Mouse (Mus musculus): Measurements from ENCODE around the gene Fam53b.

Gene Fam53b

GRCm38 (mm10) chr7:132765629-132766186 lies 48.0 kb downstream of the Fam53b start:
- DNase-seq: no peak

DNA sequence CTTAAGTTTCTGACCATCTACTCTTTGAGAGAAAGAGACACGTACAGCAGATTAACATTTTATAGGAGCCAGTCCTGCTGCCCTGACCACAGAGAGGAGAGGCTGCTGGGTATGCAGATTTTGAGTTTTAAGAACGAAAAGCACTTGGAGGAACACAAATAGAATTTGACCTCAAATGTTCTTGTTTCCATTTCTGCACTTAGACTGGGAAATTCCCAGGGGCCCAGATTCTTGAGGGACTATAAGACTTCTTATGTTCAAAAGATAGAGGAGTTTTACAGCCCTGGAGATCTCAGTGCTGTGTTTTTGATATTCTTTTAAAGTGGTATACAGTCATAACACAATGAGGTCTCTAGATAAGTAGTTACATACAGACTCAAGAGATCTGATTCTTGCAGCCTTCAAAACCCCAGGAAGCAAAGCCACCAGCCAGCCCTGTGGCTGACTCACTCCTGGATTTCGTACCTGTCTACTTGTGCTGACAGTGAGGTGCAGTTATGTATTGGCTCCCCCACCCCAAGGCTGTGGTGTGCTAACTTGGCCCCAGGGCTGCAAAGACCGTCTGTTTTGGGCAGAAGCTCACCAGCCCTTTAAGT lies 48.7 kb downstream of the Fam53b start:
- no peak for DNase-seq

DNA sequence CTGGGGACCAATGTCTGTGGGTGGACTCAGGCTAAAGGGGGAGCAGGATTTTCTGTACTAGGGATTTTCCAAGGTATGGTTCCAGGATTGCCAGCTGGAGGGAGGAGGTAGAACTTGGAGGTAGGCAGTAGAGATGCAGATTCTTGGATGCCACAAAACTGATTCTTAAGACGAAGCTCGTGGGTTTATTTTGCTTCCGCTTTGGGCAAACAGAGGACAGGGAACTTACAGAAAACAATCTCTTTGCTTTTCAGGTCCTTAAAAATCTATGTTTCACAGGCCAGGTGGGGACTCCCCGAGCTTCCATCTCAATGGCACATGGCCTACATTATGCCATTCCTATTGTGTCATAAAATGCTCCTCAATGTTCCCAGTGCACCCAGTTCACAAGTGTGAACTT lies 49.4 kb downstream of the Fam53b start:
- DNase-seq: no peak

GRCm38 (mm10) chr7:132763911-132764310 lies 49.8 kb downstream of the Fam53b start:
- no peak for DNase-seq

DNA sequence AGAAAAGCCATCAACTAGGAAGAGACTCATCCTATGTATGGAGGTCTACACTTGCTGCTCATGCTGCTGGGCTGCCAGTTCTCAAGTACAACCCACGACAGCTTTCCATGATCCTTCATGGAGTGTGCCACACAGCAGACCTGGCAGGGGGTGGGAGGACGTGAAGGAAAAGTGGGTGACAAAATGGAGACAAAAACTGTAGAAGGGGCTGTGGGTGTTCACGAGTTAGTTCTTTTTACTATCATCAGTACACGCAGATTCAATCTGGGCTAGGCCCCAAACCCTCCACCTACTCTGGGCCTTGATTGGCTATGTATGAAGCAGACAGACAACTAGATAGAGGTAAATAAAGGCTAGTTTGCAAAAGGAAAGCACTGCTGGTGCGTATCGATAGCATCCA lies 50.3 kb downstream of the Fam53b start:
- no peak for DNase-seq

DNA sequence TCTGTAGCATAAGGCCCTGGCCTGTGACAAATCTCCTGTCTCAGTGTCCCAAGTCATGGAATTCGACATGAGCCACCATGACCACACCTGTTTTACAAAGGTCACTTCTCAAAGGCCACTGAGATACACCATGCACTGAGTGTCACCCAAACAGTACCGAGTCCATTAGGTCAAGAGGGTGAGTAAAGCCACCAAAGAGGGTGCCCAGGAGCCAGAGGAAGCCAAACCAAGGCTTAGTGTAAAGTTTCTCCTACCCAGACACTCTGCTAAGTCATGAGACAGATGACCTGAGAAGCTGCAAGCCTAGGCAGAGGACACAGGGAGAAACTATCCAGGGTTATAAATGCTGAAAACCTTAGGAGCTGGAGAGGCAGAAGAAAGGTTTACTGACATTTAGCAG lies 52.3 kb downstream of the Fam53b start:
- no peak for DNase-seq

DNA sequence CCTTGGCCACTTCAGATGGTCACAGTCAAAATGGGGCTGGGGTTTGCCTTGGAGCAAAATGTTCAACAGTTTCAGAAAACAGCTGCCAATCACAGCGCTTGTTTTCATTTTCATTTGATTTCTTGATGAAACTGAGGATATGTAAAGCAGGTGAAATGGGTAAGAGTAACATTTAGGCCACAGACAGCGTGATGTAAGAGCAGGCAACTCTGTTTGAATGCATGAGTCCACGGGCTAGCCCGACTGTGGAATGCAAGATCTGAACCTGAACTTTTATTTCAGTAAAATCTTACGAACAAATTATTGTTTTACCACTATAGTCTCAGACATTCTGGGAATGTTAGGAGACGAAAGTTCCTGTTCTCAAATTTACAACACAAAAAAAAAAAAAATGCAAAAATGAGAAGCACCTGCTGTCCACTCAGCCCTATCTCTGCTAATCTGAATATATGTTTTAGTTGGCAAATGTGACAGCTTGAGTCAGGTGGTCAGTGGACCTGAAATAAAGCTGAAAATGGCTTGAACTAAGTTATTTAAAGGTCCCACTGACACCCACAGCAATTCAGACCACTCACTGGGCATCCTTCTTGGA lies 53.0 kb downstream of the Fam53b start:
- no peak for DNase-seq

- peak; percentile 87 for DNase-seq
Measured at GRCm38 (mm10) chr7:132759926-132760325, 53.8 kb downstream of the Fam53b start.

GRCm38 (mm10) chr7:132759405-132759891 lies 54.2 kb downstream of the Fam53b start:
- DNase-seq: peak; percentile 73

DNA sequence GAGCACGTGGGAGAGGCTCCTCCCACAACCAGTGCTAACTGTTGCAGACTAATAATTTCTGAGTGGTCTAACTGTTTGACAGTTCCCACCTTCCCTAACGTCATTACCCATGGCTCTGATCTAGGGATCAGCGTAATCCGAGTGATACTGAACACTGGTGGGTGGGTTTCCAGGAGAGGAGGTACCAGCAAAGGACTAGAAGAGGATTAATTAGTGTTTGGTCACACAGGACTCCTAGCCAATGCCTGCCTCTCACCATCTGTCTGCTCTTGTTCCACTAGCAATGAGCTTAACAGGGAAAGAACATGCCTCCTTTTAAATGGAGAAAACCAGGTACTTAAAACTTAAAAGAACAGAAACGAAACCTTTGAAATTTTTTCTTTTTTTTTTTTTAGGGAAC lies 54.8 kb downstream of the Fam53b start:
- DNase-seq: peak; percentile 66

- no peak for DNase-seq
Measured at GRCm38 (mm10) chr7:132756325-132756724, 57.4 kb downstream of the Fam53b start.

DNA sequence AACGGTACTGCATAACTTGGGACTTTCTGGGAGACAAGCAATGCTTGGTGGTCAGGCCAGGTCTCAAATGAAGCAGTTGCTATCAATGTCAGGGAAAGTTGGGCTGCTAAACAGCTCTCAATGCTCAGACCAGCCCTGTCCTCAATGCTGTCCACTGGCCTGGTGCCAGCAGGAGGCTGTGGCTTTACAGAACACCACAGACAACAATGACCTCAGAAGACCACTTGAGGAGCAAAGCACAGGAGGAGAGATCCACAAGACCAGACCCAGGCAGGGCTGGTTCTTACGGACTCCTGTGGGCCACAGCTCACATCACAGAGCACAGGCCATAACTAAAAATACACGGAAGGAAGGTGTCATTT lies 59.3 kb downstream of the Fam53b start:
- DNase-seq: no peak

- DNase-seq: no peak
Measured at GRCm38 (mm10) chr7:132753518-132754388, 59.9 kb downstream of the Fam53b start.

DNA sequence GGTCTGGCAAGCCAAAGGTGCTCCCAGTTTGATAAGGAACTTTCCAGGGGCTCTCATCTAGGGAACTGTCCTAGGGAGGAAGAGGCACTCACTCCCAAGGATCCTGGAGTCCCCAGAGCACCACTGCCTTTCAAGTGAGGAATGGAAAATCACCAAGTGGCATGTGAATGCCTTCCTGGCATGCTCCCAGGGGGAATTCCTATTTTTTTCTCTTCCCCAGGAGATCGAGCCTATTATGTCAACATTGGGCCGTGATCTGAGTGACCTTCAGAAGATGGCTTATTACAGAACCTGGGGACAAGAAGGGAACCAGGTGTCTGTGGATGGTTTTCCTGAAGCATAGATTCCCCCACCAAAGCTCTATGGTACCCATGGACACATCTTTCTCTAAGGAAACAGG lies 62.0 kb downstream of the Fam53b start:
- no peak for DNase-seq

DNA sequence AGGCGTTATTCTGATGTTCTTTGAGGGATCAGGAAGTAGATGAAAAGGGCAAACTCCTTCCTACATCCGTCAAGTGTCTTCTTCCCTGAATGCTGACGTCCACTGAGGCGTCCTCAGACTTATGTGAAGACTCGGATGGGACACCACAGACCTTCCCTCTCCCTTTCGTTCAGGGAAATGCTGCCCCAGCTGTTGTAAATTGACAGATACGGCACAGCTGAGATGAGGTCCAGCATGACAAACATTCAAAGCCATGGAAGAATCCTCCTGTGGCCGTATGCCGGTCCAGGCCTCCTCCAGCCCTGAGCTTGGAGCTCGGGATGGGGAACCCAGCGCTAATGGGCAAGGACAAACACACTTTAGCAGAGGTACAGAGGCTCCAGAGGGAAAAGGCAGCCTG lies 64.2 kb downstream of the Fam53b start:
- DNase-seq: no peak

- DNase-seq: no peak
Measured at GRCm38 (mm10) chr7:132748076-132748769, 65.5 kb downstream of the Fam53b start.

GRCm38 (mm10) chr7:132747096-132747495 lies 66.6 kb downstream of the Fam53b start:
- peak; percentile 77 for DNase-seq

- DNase-seq: no peak
Measured at GRCm38 (mm10) chr7:132742912-132743311, 70.8 kb downstream of the Fam53b start.

DNA sequence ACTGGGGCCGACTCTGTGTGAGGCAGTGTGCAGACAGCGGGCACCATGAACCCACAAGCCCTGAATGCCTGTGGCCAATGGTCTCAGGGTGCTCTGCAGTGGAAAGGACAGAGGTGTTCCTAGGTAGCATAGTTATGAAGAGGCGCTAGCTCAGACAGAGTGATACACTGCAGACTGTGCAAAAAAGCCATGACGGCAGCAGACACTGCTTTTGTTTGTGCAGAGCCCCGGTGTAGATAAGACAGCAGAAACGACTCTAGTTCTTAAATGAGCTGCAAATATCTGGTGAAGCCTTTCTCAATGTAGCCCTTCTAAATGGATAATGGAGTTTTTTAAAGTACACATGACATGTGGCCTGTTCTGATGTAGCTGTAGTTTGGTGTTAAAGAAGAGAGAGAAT lies 73.9 kb downstream of the Fam53b start:
- DNase-seq: no peak

DNA sequence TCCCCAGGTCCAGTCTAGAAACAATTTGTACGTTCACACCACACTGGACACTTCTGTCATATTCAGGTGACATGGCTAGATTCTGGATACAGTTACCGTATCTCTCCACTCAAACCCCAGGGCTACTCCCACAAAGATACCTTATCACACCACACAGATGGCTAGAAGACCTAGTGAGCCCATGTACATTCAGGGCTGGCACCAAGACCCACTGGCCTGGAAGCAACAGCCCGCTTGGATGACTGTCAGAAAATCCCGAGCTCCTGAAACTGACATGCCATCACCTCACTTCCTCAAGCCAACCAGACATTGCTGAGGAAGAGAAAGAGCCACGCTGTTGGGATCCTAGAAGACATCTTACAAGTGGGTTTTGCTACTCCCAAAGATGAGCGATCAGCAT lies 74.8 kb downstream of the Fam53b start:
- DNase-seq: peak; percentile 76

DNA sequence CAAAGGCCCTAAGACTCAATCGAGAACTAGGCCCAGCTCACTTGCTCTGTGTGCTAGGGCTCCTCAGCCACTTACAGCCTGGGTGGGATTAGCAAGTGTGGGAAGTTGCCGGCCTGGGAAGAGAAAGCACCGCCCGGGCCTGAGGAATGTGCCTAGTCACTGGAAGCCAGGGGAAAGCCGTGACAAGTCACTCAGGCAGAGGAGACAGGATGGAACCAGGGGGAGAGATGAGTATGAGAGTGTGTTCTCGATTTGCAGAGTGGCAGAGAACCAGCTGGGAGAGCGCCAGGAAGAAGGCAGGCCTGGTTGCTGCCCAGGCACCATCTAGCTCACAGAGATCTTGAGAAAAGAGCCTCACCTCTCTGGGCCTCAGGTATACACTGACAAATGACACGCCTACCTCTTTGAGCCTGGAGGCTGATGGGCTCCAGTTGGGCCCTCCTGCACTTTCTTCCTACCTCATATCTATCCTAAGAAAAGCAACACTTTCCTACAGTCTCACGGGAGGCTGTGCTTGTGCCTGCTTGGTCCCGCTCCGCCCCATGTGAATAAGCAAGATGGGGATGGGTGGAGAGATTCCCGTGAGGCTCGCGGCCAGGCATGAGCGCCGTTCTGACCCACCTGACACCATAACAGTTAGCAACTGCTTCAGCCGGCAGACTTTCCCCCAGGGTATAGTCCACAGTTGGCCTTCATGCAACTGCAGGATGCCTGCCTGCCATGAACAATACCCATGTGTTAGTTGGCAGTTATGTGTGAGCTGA lies 77.4 kb downstream of the Fam53b start:
- DNase-seq: peak; percentile 79

DNA sequence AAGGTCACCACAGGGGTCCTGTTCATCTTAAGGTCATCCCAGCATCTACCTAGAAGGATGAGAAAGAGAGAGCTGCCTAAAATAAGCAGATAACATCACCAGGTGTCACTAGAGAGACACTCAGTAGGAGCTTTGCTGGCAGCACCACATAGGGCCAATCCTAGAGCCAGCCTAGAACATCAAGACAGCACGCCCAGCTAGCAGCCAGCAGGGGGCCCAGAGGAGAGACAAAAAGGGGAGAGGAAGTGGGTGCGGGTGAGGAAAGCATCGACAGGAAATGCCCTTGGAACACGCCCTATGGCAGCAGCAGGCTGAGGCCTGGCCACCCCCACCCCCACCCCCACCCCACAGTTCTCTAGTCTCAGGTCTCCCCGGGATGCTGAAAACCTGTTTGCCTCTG lies 78.5 kb downstream of the Fam53b start:
- no peak for DNase-seq
